Mouse (Mus musculus) cerebellum, adult (tissue): ENCODE measurements at regions not wholly inside any gene's neighbourhood (a gene's known extent, or its start where the extent isn't known, plus 50 kb on each side); places are given as distances from the start of the nearest gene placed in this dataset.

Experiments used
- ATAC-seq: cut with Nextera tagmentation; 2 replicates; pipeline ENCODE4 v1.9.2; 2017; ENCODE audit warnings: mild to moderate bottlenecking, moderate library complexity, mixed read lengths; ENCODE audit not compliant: insufficient number of reproducible peaks, low FRiP score, low TSS enrichment

GRCm38 (mm10) chr2:77358176-77358575, 77.8 kb upstream of the Sestd1 start:
- no peak for ATAC-seq

GRCm38 (mm10) chr2:77356798-77357197, 76.4 kb upstream of the Sestd1 start:
- no peak for ATAC-seq

- no peak for ATAC-seq
These were observed 71.7 kb upstream of the Sestd1 start for GRCm38 (mm10) chr2:77351987-77352628.

GRCm38 (mm10) chr2:77347027-77347426, 66.6 kb upstream of the Sestd1 start:
- ATAC-seq, result no peak

GRCm38 (mm10) chr2:77343736-77344440, 63.5 kb upstream of the Sestd1 start:
- ATAC-seq, result no peak

- ATAC-seq, result no peak
These were observed 62.0 kb upstream of the Sestd1 start for GRCm38 (mm10) chr2:77342416-77342815.

GRCm38 (mm10) chr2:77341575-77342332, 61.4 kb upstream of the Sestd1 start:
- peak; percentile 87 for ATAC-seq

- ATAC-seq, result no peak
These were observed 59.7 kb upstream of the Sestd1 start for GRCm38 (mm10) chr2:77340076-77340475.

GRCm38 (mm10) chr2:77337786-77338406, 57.5 kb upstream of the Sestd1 start:
- no peak for ATAC-seq

GRCm38 (mm10) chr2:77337318-77337717, 56.9 kb upstream of the Sestd1 start:
- ATAC-seq, result no peak

- no peak for ATAC-seq
These were observed 56.4 kb upstream of the Sestd1 start for GRCm38 (mm10) chr2:77336810-77337209.

GRCm38 (mm10) chr2:77334706-77335105, 54.3 kb upstream of the Sestd1 start:
- no peak for ATAC-seq

- no peak for ATAC-seq
These were observed 53.1 kb upstream of the Sestd1 start for GRCm38 (mm10) chr2:77333394-77334079.
